Mouse (Mus musculus) bone marrow macrophage, adult 2 months (primary cell): ENCODE results near the gene Stat6.

Experiments used
- CTCF ChIP-seq: IDR thresholded peaks from 2 replicates; pipeline ENCODE4 v1.5.1; 2012; ENCODE audit warnings: low read depth, mild to moderate bottlenecking, low read length, moderate library complexity
- POLR2A ChIP-seq: IDR thresholded peaks from 2 replicates; pipeline ENCODE4 v1.6.1; 2012; ENCODE audit warnings: mild to moderate bottlenecking, low read depth, low read length, borderline replicate concordance

DNA sequence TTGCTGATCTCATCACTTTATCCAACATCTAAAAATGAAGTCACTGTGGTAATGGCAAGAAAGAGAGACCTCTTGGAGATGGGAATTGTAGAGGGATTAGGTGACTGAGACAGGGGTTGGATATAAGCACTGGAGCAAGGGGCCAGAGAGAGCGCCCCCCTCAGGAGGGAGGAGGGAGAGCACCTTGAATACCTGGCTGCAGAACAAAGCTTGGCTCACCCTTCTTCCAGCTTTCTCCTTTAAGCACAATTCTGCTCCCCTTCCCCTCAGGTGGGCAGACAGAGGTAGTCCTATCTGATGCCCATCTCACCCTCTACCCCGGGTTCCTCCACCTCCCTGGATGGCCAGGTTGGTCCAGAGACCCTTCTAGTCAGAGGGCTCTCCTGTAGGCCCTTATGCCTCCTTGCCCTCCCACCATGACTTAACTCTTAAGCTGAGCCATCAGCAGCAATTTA is 62.0 kb downstream of the Stat6 start, which contains the start of gene Myo1a:
- TF ChIP-seq CTCF, result no peak
- TF ChIP-seq POLR2A, result no peak
